Mouse (Mus musculus) left cerebral cortex, adult 2 months (tissue): ENCODE measurements at regions not wholly inside any gene's neighbourhood (a gene's known extent, or its start where the extent isn't known, plus 50 kb on each side); places are given as distances from the start of the nearest gene placed in this dataset.

Experiments used
- DNase-seq, 2 experiments: peaks; one replicate each; pipeline ENCODE4 v3.0.0; 2021 to 2022; ENCODE audit warnings: low spot score in 2 of 2, mixed read lengths in 1 of 2; ENCODE audit errors: extremely low spot score in 1 of 2
- H3K27ac ChIP-seq: fragments of 200-600 bp; 2 replicates; pipeline ENCODE4 v1.8.1; 2022
- H3K4me3 ChIP-seq: fragments of 200-600 bp; 2 replicates; pipeline ENCODE4 v1.8.1; 2022
- CTCF ChIP-seq: fragments of 200-600 bp; IDR thresholded peaks from 2 replicates; pipeline ENCODE4 v1.8.1; 2022; ENCODE audit warnings: antibody characterized with exemption, mild to moderate bottlenecking, moderate library complexity
- intact Hi-C: fragments of 180-260 bp; cut with DNase I; formaldehyde crosslinking; loops from one replicate; pipeline ENCODE4 v1.15.1; 2025

DNA sequence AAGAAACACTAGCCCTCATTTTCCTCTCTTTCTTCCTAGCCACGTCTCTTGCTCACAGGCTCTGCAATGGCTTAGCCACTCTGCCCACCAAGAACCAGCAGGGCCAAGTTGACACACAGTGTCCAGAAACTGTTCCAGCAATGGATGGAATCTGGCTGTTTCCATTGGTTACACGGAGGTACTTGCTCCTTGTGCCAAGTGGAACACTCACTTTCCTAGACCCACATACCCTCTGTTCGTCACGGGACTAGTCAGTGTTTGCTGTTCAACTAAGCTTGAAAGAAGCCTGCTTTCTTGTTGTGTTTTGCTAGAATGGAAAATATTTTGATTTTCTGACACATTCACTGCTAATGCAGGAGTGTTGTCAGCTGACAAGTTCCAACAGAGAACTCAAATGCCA is 575.7 kb upstream of the Gulo start:
- H3K4me3 ChIP-seq = no peak overlapping the region
- no peak for DNase-seq
- intact Hi-C loops = loop anchor here (5.0 to 10.0 kb wide), 2 partner anchors 160 to 198 kb away; no protein-coding TSS in a partner anchor
- H3K27ac ChIP-seq = no peak overlapping the region
- TF ChIP-seq CTCF = no peak

DNA sequence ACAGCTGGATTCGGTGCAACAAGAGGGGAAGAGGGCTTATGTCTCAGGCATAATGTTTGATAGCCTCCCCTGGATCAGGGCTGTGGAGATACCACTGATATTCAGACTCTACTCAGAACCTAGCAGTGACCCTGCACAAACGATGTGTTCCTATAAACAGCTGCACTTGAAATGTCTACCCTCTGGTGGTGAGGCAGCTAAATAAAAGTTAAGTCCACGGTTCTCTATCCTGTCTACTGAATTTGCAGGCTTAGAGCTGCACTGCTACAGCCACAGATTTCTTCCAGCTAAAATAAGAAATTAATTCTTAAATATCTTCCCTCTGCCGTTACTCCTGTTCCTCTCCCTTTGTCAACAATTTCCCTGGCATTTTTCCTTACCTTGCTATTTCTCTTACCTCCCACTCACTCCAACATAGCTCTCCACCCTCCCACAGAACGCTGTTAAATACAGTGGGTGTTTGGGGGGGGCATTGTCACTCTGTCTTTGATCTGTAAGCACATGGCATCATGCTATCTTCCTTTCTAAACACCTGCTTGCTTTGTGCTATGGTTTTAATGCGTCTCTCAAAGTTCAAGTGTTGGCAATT is 571.0 kb upstream of the Gulo start:
- Histone ChIP-seq H3K27ac (no peak overlapping the region), H3K4me3 (no peak overlapping the region)
- peak; percentile 32 for TF ChIP-seq CTCF
- no peak for DNase-seq
- intact Hi-C loops = loop anchor here (5.0 to 10.0 kb wide), 2 partner anchors 155 to 202 kb away; no protein-coding TSS in a partner anchor

DNA sequence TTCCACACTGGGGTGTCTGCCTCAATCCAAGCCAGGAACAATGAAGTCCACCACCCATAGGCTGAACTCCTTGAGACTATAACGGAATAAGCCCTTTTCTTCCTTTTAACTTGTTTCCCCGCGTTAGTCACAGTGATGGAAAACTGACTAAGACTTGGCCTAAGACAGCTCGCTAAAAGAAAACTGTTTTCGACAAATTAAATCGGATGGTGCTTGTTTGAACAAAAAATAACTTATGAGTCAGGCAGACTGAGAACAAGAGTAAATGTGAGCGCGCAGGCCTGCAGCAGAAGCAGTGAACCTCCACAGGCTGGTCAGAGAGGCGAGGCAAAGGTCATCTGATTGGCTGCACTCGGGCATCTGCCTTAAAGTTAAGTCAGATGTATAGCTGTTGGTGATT is 557.6 kb upstream of the Gulo start:
- no peak for TF ChIP-seq CTCF
- Histone ChIP-seq H3K4me3 (no peak overlapping the region), H3K27ac (no peak overlapping the region)
- no peak for DNase-seq
- intact Hi-C loops = no loop called here

DNA sequence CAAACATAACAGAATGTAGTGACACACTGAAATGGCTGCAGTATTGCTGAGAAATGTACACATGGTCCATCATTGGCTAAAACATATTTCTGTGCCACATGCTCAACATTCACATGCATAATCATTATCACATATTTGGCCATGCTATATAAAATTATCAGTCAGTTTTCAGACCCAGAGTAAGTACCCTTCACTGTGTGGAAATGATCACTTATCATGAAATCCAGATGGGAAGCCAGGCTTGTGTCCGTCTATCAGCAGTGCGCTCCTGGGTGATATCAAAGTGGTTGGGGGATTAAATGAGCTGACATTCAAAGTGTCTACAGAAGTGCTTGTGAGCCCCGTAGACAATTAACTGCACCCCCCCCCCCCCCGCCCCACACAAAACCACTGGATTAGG is 553.7 kb upstream of the Gulo start:
- TF ChIP-seq CTCF = no peak
- intact Hi-C loops = no loop called here
- DNase-seq = no peak
- Histone ChIP-seq H3K27ac (no peak overlapping the region), H3K4me3 (no peak overlapping the region)

DNA sequence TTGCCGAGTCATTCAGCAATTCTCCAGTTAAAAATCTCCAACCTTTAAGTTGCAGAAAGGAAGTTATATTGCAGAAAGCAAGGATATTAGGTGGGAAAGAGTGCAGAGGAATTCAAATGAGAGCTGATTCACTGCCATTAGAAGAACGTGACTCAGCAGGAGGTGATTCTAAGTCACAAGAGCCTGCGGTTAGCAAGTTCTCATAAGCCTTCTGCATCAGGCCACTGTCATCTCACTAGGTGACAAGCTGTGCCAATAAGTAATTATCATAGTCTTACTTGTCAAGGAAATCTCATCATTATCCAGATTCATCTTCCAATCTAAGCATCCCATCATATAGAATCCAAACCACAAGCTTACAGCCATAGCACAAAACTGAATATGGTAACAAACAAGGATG is 552.7 kb upstream of the Gulo start:
- TF ChIP-seq CTCF = no peak

DNA sequence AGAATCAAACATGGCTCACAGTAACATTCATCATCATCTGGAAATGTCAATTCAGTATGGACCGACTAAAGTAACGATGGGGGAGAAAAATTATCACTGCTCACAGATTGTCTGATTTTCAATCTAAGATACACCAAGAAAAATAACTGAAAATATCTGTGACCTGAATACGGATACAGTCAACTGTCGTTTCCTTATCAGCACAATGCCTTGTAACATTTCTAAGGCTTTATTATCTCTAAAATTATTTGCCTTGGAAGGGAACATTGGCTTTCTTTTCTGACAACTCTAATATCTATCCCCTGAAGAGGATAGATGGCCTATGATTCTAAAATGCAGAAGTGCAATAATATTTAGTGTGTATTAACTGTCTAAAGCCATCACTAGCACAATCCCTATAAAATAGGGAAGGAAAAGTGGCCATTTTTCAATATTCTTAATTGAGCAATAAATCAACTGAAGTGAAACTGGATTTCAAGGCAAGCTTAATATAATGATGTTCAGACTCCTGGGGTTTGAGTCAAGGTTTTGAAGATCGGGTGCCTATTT is 552.1 kb upstream of the Gulo start:
- Histone ChIP-seq H3K27ac (no peak overlapping the region), H3K4me3 (no peak overlapping the region)
- no peak for DNase-seq
- no peak for TF ChIP-seq CTCF
- intact Hi-C loops = no loop called here

More for the DNA sequence above, 552.7 kb upstream of the Gulo start:
- H3K4me3 ChIP-seq = no peak overlapping the region
- no peak overlapping the region for H3K27ac ChIP-seq
- intact Hi-C loops = no loop called here
- DNase-seq = no peak

DNA sequence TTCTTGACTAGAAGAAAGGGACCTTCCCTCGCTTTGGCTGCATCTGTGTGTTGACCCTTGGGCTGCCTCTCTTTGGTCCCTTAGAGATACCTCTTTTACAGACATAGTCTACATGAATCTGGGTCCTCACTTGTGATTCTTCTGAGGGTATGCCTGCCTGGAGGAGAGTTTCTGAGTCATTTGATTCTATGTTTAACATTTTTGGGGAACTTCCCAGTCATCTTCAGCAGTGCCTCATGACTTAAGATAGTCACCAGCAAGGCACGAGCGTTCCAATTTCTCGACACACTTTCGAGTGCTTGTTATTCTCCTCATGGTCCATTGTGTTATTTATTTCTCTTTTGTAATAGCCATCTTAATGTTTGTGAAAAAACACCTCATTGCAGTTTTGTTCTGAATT is 549.4 kb upstream of the Gulo start:
- intact Hi-C loops = loop anchor here (2.0 kb wide), 1 partner anchor 32 kb away; no protein-coding TSS in a partner anchor
- Histone ChIP-seq H3K27ac (peak overlapping the region; percentile 82), H3K4me3 (no peak overlapping the region)
- TF ChIP-seq CTCF = no peak
- peak; percentile 13 to 19 for DNase-seq

DNA sequence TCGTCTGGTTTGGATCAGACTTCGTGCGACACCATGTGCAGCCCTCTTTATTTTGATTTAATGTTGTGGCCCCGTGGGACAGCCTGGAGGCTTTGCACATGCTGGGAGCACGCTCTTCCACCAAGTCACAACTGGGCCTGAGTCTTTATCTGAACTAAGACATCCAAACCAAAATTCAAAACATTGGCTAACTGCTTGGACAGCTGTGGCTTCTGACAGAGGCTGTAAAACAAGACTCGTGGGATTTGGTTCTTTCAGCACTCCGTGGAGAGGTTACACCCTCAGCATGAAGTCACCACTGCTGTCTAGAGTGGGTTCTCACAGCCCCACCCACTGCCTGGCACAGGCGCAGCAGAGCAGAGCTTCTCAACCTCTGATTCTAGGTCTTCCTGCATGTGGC is 548.6 kb upstream of the Gulo start:
- Histone ChIP-seq H3K27ac (peak overlapping the region; percentile 82), H3K4me3 (no peak overlapping the region)
- intact Hi-C loops = loop anchor here (2.0 kb wide), 1 partner anchor 31 kb away; no protein-coding TSS in a partner anchor
- TF ChIP-seq CTCF = no peak
- DNase-seq = no peak

DNA sequence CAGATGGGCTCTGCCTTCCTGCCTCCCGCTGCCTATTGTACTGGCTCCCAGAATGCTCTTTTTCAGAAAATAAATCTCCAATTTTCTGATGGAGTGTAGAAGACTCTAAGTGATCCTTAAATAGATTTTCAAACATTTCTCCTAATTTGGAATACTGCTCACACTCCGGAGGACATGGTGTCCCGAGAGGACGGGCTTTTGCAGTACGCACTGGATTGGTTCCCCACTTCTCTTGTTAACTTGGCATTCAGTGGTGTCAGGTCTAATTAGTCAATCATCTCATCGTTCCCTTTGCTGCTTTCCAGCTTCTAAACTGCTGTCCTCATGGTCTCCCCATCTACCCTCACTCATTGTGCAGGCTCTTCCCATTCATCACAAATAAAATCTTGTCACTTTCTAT is 529.5 kb upstream of the Gulo start:
- TF ChIP-seq CTCF = no peak
- DNase-seq = no peak
- no peak overlapping the region for H3K27ac ChIP-seq
- intact Hi-C loops = no loop called here
- no peak overlapping the region for H3K4me3 ChIP-seq

DNA sequence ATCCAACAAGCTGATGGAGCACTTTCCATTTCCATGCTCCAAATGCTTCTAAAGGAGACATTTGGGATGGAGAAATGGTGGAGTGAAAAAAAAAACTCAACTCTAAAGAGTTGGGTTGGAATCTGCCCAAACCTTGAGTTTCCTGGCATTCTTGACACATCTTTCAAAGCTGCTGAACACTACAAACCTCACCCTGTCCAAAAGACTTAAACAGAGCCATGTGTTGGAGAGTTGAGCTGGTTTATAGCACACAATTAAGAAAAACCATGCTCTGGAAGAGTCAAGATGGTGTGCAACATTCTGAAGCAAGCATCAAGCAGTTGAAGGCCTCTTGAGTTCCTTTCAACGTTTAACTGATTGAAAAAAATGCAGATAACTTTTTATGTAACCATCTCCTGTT is 525.7 kb upstream of the Gulo start:
- intact Hi-C loops = no loop called here
- no peak for DNase-seq
- no peak for TF ChIP-seq CTCF
- H3K4me3 ChIP-seq = no peak overlapping the region
- no peak overlapping the region for H3K27ac ChIP-seq

DNA sequence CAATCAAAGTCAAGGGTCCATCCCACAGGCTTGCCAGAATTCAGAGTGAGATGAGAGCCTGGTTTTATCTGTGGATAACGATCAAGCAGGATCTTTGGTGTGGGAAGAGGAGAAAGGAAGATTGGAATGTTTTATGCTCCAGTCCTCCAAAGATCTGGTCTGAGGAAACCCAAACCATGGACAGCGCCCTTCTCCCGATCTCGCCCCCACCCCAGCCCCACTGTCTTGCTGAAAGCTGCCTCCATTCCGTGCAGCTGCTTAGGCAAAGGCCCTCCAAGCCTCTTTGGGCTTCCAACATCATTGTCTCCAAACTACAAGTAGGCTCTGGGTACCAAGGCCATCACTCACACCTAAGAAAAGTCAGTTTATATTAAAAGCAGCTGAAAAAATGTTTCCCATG is 519.1 kb upstream of the Gulo start:
- intact Hi-C loops = loop anchor here (5.0 kb wide), 1 partner anchor 71 kb away; no protein-coding TSS in a partner anchor
- DNase-seq = no peak
- H3K4me3 ChIP-seq = no peak overlapping the region
- no peak for TF ChIP-seq CTCF
- H3K27ac ChIP-seq = peak overlapping the region; percentile 76; the same call in 1 of the 2 replicates

DNA sequence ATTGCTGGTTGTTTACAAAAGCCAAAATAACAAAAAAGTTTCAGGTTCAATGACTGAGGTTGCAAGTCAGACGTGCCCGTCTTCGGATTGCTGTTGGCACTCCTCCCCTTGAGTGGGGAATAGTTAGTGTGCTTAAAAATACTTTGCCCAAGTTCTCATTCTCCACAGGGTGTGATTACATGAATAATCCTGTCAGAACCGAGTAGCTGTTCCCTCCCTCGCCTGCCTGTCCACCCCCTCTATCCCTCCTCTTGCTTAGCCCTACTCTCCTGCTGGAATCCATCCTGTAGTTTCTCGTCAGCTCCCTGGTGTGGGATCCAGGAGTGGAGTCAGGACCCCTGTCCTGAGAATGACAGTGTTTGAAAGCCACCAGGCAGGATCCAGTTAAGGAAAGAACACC is 518.1 kb upstream of the Gulo start:
- intact Hi-C loops = loop anchor here (2.0 to 5.0 kb wide), 2 partner anchors 32 to 70 kb away; no protein-coding TSS in a partner anchor
- no peak overlapping the region for H3K4me3 ChIP-seq
- no peak for TF ChIP-seq CTCF
- peak overlapping the region; percentile 76; the same call in 1 of the 2 replicates for H3K27ac ChIP-seq
- peak; percentile 22 to 31 for DNase-seq
